Mouse (Mus musculus) fibroblast of lung, adult 2 months (primary cell): ENCODE results near the gene Gstk1.

Experiments used
- DNase-seq: peaks from one replicate; pipeline ENCODE4 v3.0.0-alpha.2; 2011; ENCODE audit warnings: low read depth

Gstk1 gene

GRCm38 (mm10) chr6:42270817-42271216, 25.1 kb downstream of the Gstk1 start:
- DNase-seq = no peak

- DNase-seq = no peak
Measured at GRCm38 (mm10) chr6:42276151-42276550, 30.4 kb downstream of the Gstk1 start.

- no peak for DNase-seq
Measured at GRCm38 (mm10) chr6:42282865-42283528, 37.3 kb downstream of the Gstk1 start.

- DNase-seq = no peak
Measured at GRCm38 (mm10) chr6:42286448-42286847, 40.7 kb downstream of the Gstk1 start, which contains the start of gene Clcn1. Gene Clcn1 (plus strand): TSS chr6:42286685.

- no peak for DNase-seq
Measured at GRCm38 (mm10) chr6:42287562-42287961, 41.8 kb downstream of the Gstk1 start.

- DNase-seq = no peak
Measured at GRCm38 (mm10) chr6:42293327-42293726, 47.6 kb downstream of the Gstk1 start.

- peak; percentile 48 for DNase-seq
Measured at GRCm38 (mm10) chr6:42295549-42296094, 49.9 kb downstream of the Gstk1 start.

GRCm38 (mm10) chr6:42299362-42299761, 53.6 kb downstream of the Gstk1 start:
- peak; percentile 58 for DNase-seq
